Mouse (Mus musculus): ENCODE measurements around the gene Gprasp1. TPM values are rescaled to one million over a fixed set of nuclear protein-coding genes. Genes with fewer than 3 reads are reported as not detected.
"Not testable (repeated sequence)": the region's sequence is repeated elsewhere in the genome, so short reads cannot be mapped to it uniquely, and the experiment has no call there.

Gprasp1 gene
- polyA plus RNA-seq, 1 experiment from 2014 or later: 60.6 TPM

- Histone ChIP-seq H3K9ac (ENCODE audit: low read length) (peak overlapping the region; percentile 12; the same call in 1 of the 2 replicates), H3K4me3 (ENCODE audit: low read depth, low read length) (peak overlapping the region; percentile 43), H3K4me2 (ENCODE audit: low read depth, severe bottlenecking) (peak overlapping the region; percentile 66)
- not testable (repeated sequence) for H3K27me3 ChIP-seq (ENCODE audit: control insufficient read depth, insufficient read depth, low read length); H3K4me1 ChIP-seq (ENCODE audit: control insufficient read depth, insufficient read depth, low read length); H3K9me3 ChIP-seq (ENCODE audit: control insufficient read depth, low read length); H3K27ac ChIP-seq (replicated peaks; ENCODE audit: low read depth, low read length); H3K36me3 ChIP-seq (ENCODE audit: control insufficient read depth, insufficient read depth, low read length); ATAC-seq (ENCODE audit: insufficient number of reproducible peaks, low FRiP score, low TSS enrichment, low read depth)
- 21% methylated on average over 16 of the region's 17 CpGs for WGBS
- DNase-seq (ENCODE audit: low spot score): peak; percentile 33
Measured at GRCm38 (mm10) chrX:135839397-135840391, 97.2 kb downstream of the Gprasp1 start.

MicroRNAs within 50 kb of the gene (microRNA counts, 519-probe panel; counts per million panel counts)
- microRNA mmu-miR-1970: not detected

Small RNA genes within 50 kb of the gene (microRNA-seq; reads per million reads assigned to microRNA genes)
- gene Mir1970 (not detected), gene Mir7646 (not detected)

Other genes starting within 250 kb of the Gprasp1 start
- gene AV320801, start 248.1 kb upstream of the Gprasp1 start, polyA plus RNA-seq (2014; fragmentation: Nextera tagmentation; extraction: Ambion mirVana): not detected in 2 replicates
- 0.15 TPM in 1 of 2 replicates, not detected in the other for gene Nxf7, start 144.0 kb upstream of the Gprasp1 start, polyA plus RNA-seq (2014; fragmentation: Nextera tagmentation; extraction: Ambion mirVana)
- not detected in 2 replicates for gene Prame, start 115.0 kb upstream of the Gprasp1 start, polyA plus RNA-seq (2014; fragmentation: Nextera tagmentation; extraction: Ambion mirVana)
- 0.08 TPM in 1 of 2 replicates, not detected in the other for gene Tcp11x2, start 48.9 kb upstream of the Gprasp1 start, polyA plus RNA-seq (2014; fragmentation: Nextera tagmentation; extraction: Ambion mirVana)
- not detected in 2 replicates for gene Tmsb15a, start 17.5 kb upstream of the Gprasp1 start, polyA plus RNA-seq (2014; fragmentation: Nextera tagmentation; extraction: Ambion mirVana)
- 11.1 and 11.4 TPM in 2 replicates for gene Armcx5, start within 50 bp of the Gprasp1 start, polyA plus RNA-seq (2014; fragmentation: Nextera tagmentation; extraction: Ambion mirVana)
- gene Bhlhb9, start 54.9 kb downstream of the Gprasp1 start, polyA plus RNA-seq (2014; fragmentation: Nextera tagmentation; extraction: Ambion mirVana): 65.4 and 68.1 TPM in 2 replicates
- gene Gprasp2, start 96.3 kb downstream of the Gprasp1 start, polyA plus RNA-seq (2014; fragmentation: Nextera tagmentation; extraction: Ambion mirVana): 31.6 and 36.1 TPM in 2 replicates

All from limb, embryonic 11.5 days (tissue).